Mouse (Mus musculus) kidney, postnatal 14 days (tissue): ENCODE measurements around the gene Ckap2.

Experiments
- DNase-seq: peaks from one replicate; pipeline ENCODE4 v3.0.0; 2022; ENCODE audit warnings: mixed read lengths

Gene Ckap2

DNA sequence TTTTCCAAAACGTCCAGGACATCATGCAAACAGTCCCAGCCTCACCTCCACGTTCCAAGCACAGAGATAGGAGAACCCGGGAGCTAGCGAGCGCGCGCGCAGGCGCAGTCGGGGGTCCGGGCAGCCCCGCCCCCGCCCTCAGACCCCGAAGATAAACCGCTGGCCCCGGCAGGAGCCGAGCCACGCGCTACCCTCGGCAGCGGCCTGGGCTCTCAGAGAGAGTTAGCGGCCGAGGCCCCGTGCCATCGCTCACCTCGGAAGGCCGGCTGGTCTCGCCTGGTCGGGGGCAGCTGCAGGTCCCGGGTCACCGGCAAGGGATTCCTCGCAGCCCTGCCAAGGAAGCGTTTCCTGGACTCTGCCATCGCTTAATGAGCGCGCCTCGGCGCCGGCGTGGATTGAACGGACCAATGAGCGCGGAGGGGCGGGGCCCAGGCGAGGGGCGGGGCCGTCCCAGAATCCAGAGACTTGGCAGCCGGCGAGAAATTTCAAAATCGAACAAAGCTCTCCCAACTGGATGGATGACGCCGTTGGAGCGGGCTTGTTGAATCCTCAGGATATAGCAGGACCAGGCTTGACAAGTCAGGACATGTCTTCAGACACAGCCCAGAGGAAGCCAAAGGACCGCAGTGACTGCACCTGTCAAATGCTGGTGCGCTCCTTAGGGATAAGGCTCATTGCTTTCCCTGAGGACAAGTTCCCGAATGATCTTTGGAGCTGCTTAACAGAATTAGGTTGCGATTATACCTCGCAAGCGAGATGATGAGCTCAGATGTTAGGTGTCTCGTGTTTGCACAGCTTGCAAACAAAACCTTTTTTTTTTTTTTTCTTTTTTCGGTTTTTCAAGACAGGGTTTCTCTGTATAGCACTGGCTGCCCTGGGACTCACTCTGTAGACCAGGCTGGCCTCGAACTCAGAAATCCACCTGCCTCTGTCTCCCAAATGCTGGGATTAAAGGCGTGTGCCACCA is at the start of gene Ckap2:
TSS of gene Ckap2 (minus strand) at position 389 of the 967 bp plus-strand sequence.
- peak; percentile 96 for DNase-seq

DNA sequence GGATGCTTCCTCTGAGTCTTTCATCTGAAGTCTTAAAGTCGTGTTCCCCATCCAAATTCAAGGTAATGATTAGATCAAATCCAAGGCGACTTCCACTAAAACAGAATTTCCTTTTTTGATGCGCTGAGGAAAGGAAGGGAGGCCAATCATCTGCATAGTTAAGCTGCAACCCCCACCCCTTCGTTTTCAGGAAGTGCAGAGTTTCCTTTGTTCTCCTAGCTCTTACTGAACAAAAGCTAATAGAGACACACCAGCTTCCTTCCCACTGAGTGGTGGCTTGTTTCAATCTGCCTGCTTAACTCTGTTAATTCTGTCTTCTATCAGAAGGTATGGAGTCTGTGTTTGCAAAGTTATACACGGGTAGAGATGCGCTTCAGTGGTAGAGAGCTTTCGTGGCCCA is 43.0 kb upstream of the Ckap2 start:
- DNase-seq: peak; percentile 42

DNA sequence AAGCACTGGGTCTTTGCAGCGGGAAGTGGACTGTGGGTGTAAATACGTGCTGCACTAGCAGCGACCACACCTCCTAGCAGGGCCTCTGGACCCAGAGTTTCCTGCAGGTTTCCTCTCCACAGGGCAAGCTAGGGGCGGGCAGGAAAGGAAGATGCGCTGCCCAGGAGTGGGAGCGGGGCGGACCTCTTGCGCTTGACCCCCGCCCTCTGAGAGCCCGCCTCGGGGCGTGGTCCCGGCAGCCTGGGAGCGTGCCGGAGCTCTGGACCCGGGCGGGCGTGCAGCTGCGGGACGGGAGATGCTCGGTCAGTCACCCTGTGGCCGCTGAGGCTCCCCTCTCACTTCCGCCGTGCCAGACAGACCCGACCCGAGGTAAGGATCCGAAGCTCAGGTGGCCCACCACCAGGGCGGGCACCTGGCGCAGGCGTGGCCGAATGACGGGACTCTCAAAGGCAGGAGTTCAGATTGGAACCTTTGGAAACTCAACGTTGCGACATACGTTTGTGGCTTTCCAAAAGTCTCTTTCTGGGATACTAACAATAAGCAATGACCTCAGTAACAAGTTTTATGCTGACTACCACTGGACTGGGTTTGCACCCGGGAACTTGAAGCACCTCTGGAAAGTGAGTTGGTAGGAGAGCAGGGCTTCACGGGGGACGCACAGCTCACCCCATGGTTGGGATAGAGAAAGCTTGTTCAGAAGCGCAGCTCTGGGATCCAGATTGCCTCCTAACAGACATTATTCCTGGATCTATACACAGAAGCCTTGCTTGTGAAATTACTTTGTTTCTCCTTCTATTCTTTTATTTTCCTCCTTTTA is 41.6 kb upstream of the Ckap2 start, which contains the start of gene Thsd1:
TSS of gene Thsd1 (plus strand) at position 253 of the 817 bp plus-strand sequence.
- peak; percentile 87 for DNase-seq

DNA sequence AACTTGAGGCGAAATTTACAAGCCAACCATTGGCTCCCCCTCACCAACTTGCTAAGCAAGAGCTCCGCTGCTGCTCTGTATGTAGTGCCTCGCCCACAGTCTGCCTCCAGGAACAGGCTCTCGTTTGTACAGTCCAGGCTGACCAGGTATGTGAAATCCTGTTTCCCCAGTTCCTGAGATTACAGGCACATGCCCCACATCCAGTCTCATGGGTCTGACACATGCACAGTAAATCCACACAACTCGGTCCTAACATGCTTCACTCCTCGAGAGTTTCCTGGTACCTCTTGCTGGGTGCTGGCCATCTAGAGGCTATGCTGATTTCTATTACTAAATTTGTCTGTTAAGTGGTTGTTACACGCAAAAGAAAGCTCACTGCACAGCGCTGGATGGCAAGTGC is 40.7 kb upstream of the Ckap2 start:
- no peak for DNase-seq

DNA sequence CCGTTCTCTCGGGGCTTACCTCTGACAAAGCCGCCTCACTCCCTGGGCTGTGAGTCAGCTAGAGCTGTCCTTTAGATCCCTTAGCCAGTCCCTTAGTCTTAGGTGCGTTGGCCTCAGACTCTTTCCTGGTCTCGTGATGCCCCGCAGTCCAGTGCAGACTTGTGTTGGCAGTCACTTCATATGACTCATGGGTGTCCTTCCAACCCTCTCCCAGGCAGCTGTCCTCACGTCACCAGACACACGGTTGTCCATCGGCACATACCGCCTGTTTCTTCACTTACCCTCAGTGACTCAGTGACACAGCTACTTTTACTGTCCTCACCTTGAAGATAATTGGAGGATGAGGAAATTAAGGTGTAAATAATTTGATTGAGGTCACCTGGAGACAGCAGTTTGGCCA is 29.2 kb upstream of the Ckap2 start:
- no peak for DNase-seq

DNA sequence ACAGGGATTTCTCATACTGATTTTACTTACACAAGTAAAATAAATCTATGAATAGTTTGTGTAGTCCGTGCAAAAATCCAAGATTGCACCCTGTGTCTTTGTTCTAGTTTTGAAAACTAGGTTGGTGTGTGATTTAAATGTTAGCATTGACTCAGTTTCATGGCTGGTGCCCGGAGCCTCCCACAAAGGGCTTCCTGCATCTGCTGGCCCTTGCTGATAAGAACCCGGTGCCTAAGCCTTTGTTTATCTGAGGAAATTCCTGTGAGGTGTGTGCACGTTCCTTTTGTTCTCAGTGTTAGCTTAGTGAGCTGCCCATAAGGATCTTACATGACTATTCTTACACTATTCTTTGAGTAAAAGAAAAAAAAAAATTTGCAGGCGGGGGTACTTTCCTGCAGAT is 23.4 kb upstream of the Ckap2 start:
- DNase-seq: peak; percentile 42

DNA sequence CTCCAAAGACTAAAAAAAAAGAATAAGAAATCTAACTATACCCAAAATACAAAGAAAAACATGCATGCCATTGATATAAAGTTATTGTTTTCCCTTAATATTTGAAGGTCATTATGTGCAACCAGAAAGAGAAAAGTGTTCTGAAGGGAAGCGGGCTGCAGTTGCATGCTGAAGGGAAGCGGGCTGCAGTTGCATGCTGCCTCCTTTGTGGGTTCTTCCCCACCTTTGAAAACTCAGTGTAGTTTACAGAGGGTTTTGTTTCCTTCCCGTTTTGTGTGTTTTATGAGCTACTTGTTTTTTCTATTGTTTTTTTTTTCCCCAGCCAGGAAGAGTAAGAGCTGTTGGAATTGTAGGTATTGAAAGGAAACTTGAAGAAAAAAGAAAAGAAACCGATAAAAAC is 21.9 kb upstream of the Ckap2 start:
- no peak for DNase-seq

DNA sequence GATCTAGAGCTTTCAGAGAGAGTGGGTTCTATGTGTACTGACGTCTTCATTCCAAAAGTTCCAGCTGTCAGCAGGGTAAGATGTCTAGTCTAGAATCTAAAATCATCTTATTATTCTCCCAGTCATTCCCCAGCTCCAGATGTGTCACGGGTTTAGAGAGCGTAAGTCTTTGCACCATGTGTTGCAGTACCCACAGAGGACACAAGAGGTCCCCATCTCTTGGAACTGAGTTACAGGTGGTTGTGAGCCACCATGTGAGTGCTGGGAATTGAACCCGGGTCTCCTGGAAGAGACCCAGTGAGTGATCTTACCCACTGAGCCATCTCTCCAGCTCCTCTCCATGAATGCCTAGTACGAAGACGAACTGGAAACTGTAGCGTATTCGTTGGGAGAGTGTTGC is 13.9 kb upstream of the Ckap2 start:
- no peak for DNase-seq

DNA sequence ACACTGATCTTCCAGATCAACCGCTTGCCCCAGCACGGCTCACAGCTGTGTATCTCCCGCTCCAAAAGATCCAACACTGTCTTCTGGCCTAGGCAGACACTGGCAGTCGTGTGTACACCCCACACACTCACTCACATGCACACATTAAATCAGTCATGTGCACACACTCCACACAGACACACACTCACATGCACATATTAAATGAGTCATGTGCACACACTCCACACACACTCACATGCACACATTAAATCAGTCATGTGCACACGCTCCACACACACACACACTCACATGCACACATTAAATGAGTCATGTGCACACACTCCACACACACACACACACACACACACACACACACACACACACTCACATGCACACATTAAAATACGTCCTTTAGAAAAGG is 12.3 kb upstream of the Ckap2 start:
- no peak for DNase-seq

DNA sequence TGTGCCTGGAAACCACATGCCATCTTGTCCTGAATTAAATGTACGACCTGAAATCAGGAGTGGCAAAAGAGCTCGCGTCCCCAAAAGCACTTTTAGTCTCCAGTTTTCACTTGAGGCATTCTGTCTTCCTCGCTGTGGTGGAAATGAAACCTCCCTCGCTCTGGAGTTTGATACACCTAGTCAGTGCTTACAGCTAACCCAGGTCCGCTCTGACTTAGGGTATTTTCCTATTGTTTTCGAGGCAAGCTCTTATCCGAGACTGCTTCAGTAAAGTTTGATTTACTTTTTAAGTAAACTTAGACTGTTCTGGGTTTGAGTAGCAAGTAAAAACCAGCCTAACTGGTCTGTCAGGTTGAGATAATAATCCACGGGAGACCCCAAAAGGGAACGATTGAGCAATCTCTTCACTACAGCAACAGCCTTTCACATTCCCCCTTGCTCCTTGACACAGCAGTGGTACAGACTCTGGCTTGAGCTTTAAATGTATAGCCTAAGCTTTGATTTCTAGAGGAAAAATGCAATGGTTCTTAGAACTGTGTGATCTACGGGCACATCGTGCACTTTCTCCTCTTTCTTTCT is 7.9 kb upstream of the Ckap2 start:
- peak; percentile 35 for DNase-seq

DNA sequence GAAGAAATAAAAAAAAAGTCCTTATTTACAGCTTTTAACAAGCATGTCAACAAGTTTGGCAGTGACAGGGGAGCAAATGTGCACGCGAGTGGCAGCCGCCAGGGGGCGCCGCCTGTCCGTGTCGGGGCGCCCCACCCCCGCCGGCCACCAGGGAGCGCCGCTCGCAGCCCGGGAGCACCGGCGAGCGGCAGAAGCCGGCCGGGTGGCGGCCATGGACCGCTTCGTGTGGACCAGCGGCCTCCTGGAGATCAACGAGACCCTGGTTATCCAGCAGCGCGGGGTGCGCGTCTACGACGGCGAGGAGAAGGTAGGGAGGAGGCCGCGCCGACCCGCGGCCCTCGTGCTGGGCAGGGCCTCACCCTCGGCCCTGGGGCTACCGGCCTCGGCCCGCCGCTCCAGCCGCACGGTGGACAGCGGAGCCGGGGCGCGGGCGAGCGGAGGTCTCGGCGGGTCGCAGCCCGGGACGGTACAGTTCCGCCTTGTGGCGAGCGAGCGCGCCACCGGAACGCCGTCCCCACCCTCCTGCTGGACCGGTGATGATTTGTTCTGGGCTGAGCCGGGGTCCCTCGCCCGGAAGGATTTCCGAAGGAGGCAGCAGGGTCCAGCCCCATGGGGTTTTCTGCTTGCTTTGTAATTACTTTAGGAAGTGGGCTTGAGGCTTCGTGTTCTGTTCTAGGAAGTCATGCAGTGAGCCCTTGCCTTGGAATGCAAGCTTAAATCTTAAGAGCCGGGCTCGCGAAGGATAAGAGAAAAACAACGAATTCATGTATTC is 7.2 kb upstream of the Ckap2 start, which contains the start of gene Vps36:
TSS of gene Vps36 (plus strand) at position 150 of the 772 bp plus-strand sequence.
- DNase-seq: peak; percentile 93

DNA sequence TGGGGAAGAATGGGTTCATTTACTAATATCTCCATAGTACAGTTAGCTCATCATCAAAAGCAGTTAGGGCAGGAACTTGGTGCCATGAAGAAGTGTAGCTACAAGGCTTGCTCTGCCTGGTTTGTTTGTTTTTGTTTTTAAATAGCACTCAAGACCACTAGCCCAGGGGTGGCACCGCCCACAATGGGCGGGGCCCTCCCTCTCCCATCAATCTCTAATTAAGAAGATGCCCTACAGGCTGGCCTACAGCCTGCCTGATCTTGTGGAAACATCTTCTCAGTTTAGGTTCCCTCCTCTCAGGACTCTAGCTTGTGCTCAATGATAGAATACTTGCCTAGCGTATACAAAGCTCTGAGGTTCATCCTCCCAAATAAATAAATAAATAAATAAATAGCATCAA is 735 bp downstream of the Ckap2 start:
- DNase-seq: peak; percentile 22

DNA sequence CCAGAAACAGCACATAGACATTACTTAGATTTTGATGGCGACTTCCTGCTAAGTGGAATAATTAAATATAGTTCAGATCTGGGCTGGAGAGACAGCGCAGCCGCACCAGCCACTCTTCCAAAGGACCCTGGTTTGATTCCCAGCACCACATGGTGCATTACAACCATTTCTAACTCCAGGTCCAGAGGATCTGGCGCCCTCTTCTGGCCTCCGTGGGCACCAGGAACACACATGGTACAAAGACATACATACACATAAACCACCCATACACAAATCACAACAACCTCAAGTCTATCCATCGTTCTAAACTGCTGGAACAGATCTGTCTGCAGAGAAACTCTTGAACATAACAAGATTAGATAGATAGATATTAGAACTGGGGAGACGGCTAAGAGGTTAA is 9.7 kb downstream of the Ckap2 start:
- no peak for DNase-seq

DNA sequence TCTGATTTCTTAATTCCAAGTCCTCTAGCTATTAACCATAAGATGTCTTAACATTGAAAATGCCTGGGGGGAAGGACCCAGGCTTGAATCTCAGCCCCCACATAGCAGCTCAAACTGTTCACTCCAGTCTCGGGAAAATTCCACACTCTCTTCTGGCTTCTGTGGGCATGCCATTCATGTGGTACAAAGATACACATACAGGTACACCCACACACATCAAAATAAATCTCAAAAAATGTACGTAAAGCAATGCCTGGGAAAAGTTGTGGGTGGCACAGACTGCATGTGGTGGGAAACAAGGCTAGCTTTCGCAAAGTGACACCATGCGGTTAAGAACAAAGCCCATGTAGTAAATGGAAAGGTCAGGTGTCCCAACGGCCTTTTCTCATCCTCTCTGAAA is 16.5 kb downstream of the Ckap2 start:
- DNase-seq: no peak

DNA sequence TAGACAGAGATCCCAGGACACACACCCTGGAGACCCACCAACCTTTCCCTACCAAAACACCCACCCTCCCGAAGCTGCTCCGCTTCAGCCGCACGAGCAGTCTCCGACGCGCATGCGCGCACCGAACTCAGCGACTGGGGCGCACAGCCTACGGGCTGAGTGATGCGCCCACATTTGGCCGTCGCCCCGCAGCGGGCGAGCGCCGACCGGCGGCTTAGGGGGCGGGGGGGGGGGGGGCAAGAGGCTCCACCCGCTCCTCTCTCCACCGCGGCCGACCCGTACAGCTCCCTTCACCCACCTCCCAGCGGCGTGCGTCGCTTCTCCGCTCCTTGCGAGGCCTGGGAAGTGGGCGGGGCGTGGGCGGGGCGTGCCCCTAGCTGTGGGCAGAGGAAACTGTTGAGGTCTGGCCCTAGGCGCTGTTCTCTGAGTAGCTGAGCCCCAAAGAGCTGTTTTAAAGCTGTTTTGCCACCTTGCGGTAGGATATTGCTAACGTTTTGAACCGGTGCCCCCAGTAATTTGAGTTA is 19.5 kb downstream of the Ckap2 start, which contains the start of gene Nek3:
TSS of gene Nek3 (minus strand) at position 356 of the 524 bp plus-strand sequence.
- DNase-seq: peak; percentile 90

DNA sequence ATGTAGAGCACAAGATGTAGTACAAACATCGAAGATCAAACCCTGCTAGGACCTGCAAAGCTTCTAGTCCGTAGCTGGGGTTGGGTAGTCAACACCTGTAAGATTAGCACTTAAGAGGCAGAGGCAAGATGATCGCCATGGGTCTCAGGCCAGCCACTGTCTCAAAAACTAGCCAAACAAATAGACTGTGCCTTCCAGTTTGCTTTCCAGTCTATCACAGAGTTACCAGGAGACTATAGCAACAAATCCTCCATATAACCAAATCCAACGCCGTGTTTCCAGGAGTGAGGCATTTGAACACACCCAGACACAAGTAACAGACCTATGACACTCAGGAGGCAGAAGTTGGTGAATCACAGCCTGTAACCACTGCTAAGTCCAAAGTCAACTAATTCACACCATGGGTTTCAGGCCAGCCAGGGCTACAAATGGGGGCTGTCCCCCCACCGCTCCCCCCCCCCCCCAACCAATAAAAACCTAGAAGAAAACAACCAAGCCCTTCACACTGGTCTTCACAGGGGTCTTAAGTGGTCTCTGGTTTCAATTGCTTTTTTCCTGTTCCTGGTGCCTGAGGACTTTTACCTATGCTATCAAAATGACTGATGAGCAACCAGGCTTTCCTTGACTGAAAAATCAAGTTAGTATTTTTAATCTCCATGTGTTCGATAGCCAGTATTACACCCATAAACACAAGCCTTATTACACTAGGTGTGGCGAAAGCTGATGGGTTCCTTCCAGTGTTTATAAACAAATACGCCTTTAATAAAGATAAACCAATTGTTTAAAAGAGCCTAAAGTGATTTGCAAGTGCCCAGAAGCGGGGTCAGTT is 20.2 kb downstream of the Ckap2 start:
- DNase-seq: no peak

DNA sequence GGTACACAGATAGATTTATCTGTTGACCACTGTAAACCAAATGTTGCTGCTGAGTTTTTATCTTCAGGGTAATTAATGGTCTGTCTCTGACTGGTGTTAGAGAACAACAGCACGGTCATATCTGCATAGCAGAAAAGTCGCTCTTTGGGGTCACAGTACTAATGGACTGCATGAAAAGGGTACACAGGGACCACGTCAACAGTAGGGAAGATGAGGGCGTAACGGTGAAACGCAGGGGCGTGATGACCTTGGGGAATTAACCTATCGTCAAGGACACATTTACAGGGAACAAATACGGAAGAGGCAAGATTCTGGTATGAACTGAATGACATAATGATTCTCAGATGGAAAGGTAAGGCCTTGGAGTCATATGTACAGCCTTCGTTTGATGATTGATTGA is 21.2 kb downstream of the Ckap2 start:
- no peak for DNase-seq

DNA sequence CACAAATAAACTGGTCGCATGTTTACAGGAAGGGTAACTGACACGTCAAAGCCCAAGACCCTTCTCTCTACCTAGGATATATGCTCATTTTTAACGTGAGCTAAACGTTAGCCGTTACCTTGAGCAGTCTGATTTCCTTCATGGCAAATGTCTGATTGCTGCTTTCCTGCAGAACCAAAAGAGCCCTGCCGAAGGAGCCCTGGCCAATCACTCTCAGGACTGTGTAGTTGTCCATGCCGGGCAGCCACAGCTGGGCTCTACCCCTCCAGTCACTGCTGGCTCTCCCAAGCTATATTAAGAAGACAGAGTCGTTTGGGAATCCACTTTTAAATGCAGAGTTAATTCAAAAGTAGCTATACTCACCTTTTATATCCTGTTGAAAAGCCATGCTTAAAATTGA is 23.4 kb downstream of the Ckap2 start:
- DNase-seq: no peak

DNA sequence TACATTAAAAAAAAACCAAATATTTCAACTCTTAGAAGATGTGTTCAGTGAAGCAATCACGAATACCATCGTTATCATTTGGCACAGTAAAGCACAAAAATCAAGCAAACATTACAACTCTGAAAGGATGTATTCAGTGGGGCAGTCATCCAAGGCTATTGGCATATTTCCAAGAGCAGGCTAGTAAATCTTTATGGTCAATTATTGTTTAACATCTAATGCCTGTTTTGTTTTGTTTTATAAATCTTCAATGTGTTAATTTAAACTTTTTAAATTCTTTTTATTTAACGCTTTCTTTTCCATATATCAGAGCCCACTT is 35.3 kb downstream of the Ckap2 start:
- DNase-seq: peak; percentile 38

DNA sequence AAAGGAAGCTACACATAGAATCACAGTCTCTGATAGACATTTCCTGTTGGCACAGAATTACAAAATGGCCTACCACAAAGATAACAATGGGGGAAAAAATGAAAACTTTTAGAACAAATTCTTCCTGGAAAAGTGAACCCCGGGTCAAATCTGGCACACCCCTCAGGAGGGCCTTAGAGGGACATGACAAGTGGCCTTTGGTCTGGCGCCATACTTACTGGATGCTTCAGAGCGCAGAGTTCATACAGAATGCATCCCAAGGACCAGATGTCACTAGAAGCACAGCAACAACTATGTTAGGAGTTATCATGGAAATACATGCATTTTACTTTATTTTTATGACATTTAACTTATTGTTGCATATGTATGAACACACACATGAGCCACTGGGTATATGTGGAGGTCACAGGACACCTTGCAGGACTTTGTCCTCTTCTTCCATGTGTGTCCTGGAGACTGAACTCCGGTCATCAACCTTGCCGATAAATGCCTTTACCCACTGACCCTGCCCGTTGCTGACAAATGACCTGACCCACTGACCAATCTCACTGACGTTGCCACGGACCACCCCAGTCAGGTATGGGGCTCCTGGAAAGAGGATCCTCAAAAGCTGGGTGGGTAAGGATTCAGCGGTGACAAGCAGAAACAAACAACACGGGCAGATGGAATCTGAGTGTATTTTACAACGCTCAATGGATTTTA is 35.8 kb downstream of the Ckap2 start:
- DNase-seq: no peak

DNA sequence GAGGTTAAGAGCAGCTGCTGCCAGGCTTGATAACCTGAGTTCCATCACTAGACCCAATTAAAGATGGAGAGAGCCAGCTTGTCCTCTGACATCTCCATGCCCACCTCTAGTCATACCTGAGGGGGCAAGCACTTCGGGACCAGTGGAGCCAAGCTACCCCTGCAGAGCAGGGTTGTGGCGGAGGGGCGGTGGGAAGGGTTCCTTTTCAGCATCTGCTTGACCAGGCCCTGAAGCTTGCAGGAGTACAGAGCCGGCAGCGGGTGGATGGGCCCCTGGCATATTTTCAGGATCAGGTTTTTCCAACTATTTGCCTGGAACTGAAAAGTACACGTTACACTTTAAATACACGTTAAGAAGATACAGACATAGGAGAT is 37.3 kb downstream of the Ckap2 start:
- no peak for DNase-seq
